Mouse (Mus musculus): Measurements from ENCODE around the gene Acod1.

DNA sequence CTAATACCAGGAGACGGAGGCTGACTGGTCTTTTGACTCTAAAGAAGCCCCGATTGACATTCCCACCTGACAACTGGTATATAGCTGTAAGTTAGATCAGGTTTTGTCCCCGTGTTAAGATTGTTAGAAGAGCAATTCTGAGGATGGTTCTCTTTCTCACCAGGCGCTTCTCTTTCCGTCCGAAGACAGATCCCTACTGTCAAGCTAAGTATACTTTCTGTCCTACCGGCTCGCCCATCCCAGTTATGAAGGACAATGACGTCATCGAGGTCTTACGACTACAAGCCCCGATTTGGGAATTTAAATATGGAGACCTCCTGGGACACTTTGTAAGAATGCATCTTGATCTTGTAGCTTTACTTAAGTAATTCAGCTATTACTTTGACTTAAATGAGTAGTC lies 24.7 kb downstream of the Acod1 start:
- TF ChIP-seq CTCF (conservative IDR thresholded peaks at IDR 0.05 in 1 of 2, IDR thresholded peaks at IDR 0.05 in 1 of 2; ENCODE audit: low read depth in 2 of 2, low read length in 2 of 2) (no peak), POLR2A (IDR thresholded peaks at IDR 0.05; ENCODE audit: low read depth, low read length) (no peak), ZC3H11A (IDR thresholded peaks at IDR 0.05; ENCODE audit: low read depth, low read length) (no peak), ETS1 (conservative IDR thresholded peaks at IDR 0.05; ENCODE audit: low read depth, low read length) (no peak), HCFC1 (IDR thresholded peaks at IDR 0.05; ENCODE audit: low read depth, low read length) (no peak), JUND (conservative IDR thresholded peaks at IDR 0.05; ENCODE audit: low read depth, low read length) (no peak), RCOR1 (conservative IDR thresholded peaks at IDR 0.05; ENCODE audit: low read depth, low read length) (no peak), RAD21 (IDR thresholded peaks at IDR 0.05; ENCODE audit: low read depth, low read length) (no peak), MYC (IDR thresholded peaks at IDR 0.05; ENCODE audit: low read depth, low read length) (no peak), EP300 (IDR thresholded peaks at IDR 0.05; ENCODE audit: low read length) (no peak), SIN3A (IDR thresholded peaks at IDR 0.05; ENCODE audit: low read length) (no peak), POLR2AphosphoS2 (IDR thresholded peaks at IDR 0.05; ENCODE audit: low read depth, low read length) (no peak), USF2 (conservative IDR thresholded peaks at IDR 0.05; ENCODE audit: low read depth, low read length) (no peak)

Measured in CH12.LX (cell line).